Mouse (Mus musculus) forebrain, embryonic 10.5 days (tissue): ENCODE data around the gene Egfem1. TPM values are rescaled to one million over a fixed set of nuclear protein-coding genes. Genes with fewer than 3 reads are reported as not detected.
A peak's percentile ranks its signal among the peaks of the same experiment; 100 is the strongest.

Experiments
- DNase-seq: peaks from one replicate; pipeline ENCODE4 v3.0.0-alpha.2; 2017; ENCODE audit warnings: low spot score; ENCODE audit errors: extremely low spot score
- H3K27ac ChIP-seq: fragments of 300-500 bp; sonication (generic); 2 replicates; pipeline ENCODE4 v1.5.1; 2016; ENCODE audit warnings: mild to moderate bottlenecking
- H3K27me3 ChIP-seq: fragments of 300-500 bp; sonication (generic); 2 replicates; pipeline ENCODE4 v1.6.1; 2016; ENCODE audit warnings: mild to moderate bottlenecking; ENCODE audit not compliant: poor library complexity, severe bottlenecking
- H3K36me3 ChIP-seq: fragments of 300-500 bp; sonication (generic); replicated peaks from 2 replicates; pipeline ENCODE4 v1.6.1; 2016; ENCODE audit warnings: mild to moderate bottlenecking, moderate library complexity
- H3K4me1 ChIP-seq: fragments of 300-500 bp; sonication (generic); 2 replicates; pipeline ENCODE4 v1.6.1; 2016
- H3K4me3 ChIP-seq: fragments of 300-500 bp; sonication (generic); 2 replicates; pipeline ENCODE4 v1.5.1; 2016; ENCODE audit warnings: mild to moderate bottlenecking, moderate library complexity
- H3K9me3 ChIP-seq: fragments of 300-500 bp; sonication (generic); 2 replicates; pipeline ENCODE4 v1.6.1; 2016; ENCODE audit warnings: mild to moderate bottlenecking, moderate library complexity
- WGBS: fragments of 180-500 bp; shearing (Covaris S2); methylation state at CpG from one replicate; pipeline ENCODE4 v1.1.7; 2016; 5-methylcytosine and 5-hydroxymethylcytosine counted together
- polyA plus RNA-seq: library from polyadenylated mRNA; unstranded; fragments of >200 nt; fragmentation: Nextera tagmentation; extraction: Ambion mirVana; gene quantifications from 2 replicates; pipeline ENCODE4 v1.2.1, GENCODE M21; 2016

Gene Egfem1
- polyA plus RNA-seq, 1 experiment from 2014 or later = 4.0 TPM

DNA sequence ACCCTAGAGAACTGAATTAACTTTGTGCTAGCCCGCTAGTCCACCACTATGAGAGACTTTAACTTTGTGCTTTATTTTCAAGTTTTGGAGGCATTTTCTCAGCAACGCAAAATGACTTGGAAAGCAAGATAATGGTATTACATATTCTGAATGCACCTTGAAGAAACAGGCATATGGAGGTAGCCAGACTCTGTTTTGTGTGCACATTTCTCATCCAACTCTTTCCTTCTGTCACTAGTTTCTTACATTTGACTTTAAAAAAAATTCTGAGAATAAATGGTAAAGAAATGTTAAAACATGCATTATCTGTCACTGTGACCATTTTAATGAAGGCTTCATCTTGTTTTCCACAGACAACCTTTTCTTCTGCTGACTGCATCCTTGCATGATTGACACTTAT, 339.8 kb downstream of the Egfem1 start:
- Histone ChIP-seq H3K27me3 (no peaks in the 10 kb centered on the region), H3K4me3 (no peak overlapping the region), H3K4me1 (peaks cover 4% of the 10 kb centered on the region), H3K9me3 (no peaks in the 10 kb centered on the region), H3K36me3 (no peaks in the 10 kb centered on the region), H3K27ac (no peak overlapping the region)
- DNase-seq = no peak
- 96% methylated on average over 2 of the region's 2 CpGs for WGBS

GRCm38 (mm10) chr3:29432109-29433091, 350.6 kb downstream of the Egfem1 start:
- H3K4me3 ChIP-seq = no peak overlapping the region
- no peaks in the 10 kb centered on the region for H3K36me3 ChIP-seq
- peaks cover 25% of the 10 kb centered on the region for H3K4me1 ChIP-seq
- 66% methylated on average over 10 of the region's 10 CpGs for WGBS
- DNase-seq = no peak
- peak overlapping the region; percentile 73 for H3K27ac ChIP-seq
- H3K27me3 ChIP-seq = no peaks in the 10 kb centered on the region
- H3K9me3 ChIP-seq = no peaks in the 10 kb centered on the region

DNA sequence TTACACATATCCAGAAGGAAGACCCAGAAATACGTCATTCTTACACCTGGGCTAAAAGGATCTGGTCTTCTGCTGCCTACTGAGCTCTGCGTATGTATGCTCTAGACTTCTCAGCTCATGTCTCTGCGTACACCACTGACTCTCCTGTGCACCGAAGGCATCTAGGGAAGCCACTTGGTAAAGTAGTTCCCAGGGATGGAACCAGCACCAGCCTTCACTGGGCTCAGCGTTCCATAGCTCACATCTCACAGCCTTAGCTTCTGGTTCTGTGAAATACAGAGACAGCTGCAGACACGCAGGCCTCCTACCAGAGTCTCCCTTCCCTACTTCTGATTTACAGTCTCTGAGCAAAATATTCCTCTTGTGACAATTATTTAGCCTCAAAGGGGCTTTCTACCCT, 361.2 kb downstream of the Egfem1 start:
- Histone ChIP-seq H3K4me1 (peaks cover 9% of the 10 kb centered on the region; the same call in 1 of the 2 replicates), H3K36me3 (no peaks in the 10 kb centered on the region), H3K4me3 (no peak overlapping the region), H3K9me3 (no peaks in the 10 kb centered on the region), H3K27ac (no peak overlapping the region), H3K27me3 (no peaks in the 10 kb centered on the region)
- DNase-seq = no peak
- WGBS = 93% methylated on average over 6 of the region's 6 CpGs

- WGBS = 85% methylated on average over 5 of the region's 5 CpGs
- H3K4me1 ChIP-seq = peaks cover 24% of the 10 kb centered on the region
- no peaks in the 10 kb centered on the region for H3K9me3 ChIP-seq
- H3K36me3 ChIP-seq = no peaks in the 10 kb centered on the region
- no peaks in the 10 kb centered on the region for H3K27me3 ChIP-seq
- no peak for DNase-seq
- H3K27ac ChIP-seq = no peak overlapping the region
- no peak overlapping the region for H3K4me3 ChIP-seq
Measured at GRCm38 (mm10) chr3:29444661-29445060, 362.8 kb downstream of the Egfem1 start.

GRCm38 (mm10) chr3:29446081-29446480, 364.3 kb downstream of the Egfem1 start:
- WGBS = 83% methylated on average over 3 of the region's 3 CpGs
- H3K9me3 ChIP-seq = no peaks in the 10 kb centered on the region
- no peak for DNase-seq
- H3K4me3 ChIP-seq = no peak overlapping the region
- H3K36me3 ChIP-seq = no peaks in the 10 kb centered on the region
- no peaks in the 10 kb centered on the region for H3K27me3 ChIP-seq
- no peak overlapping the region for H3K27ac ChIP-seq
- peaks cover 24% of the 10 kb centered on the region for H3K4me1 ChIP-seq

DNA sequence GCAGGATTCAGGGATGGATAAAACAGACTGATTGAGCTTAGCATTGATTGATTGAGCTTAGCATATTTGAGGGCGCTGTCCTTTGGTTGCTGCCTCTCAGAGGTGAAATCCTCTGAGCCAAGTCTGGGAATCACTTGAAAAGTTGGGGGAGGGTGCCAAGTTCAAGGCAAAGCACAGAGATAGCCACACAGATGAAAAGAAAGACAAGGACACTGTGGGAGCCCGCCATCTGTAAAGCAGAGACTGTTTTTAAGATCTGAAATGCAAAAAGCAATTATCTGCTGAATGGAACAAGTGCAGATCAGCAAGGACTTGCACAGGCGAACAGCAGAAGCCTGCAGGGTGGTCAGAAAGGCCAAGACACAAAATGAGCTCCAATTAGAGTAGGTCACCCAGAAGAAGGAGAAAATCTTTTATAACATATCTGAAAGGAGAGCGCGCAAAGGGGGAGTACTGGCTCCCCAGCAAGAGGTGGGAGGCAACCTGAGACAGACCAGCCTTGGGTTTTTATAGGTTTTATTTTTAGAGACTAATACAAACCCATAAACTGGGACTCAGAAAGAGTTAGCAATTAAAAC, 367.1 kb downstream of the Egfem1 start:
- 50% methylated on average over 5 of the region's 5 CpGs for WGBS
- DNase-seq = no peak
- Histone ChIP-seq H3K4me1 (peaks cover 24% of the 10 kb centered on the region), H3K27me3 (no peaks in the 10 kb centered on the region), H3K36me3 (no peaks in the 10 kb centered on the region), H3K4me3 (no peak overlapping the region), H3K27ac (peak overlapping the region; percentile 0; the same call in 1 of the 2 replicates), H3K9me3 (no peaks in the 10 kb centered on the region)

DNA sequence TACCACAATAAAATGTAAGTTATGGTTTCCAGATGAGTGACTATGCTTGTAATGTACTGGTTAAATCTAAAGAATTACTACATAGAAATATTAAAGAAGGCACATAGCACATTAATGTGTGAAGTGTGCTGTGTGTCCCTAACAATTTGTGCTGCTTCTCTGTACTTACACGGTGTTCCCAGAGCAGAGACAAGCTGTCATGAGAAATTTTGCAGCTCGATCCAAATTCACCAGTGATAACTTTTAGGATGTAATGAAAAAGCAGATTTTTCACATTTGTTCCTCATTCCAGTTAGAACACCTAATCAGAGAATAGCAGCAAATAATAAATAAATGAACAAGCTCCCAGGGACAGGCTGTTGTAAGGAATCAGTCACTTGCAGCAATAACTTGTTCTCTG, 416.4 kb downstream of the Egfem1 start:
- H3K4me1 ChIP-seq = peaks cover 12% of the 10 kb centered on the region
- H3K9me3 ChIP-seq = no peaks in the 10 kb centered on the region
- no peak for DNase-seq
- no peaks in the 10 kb centered on the region for H3K27me3 ChIP-seq
- no peak overlapping the region for H3K4me3 ChIP-seq
- H3K27ac ChIP-seq = no peak overlapping the region
- no peaks in the 10 kb centered on the region for H3K36me3 ChIP-seq
- 91% methylated on average over 2 of the region's 2 CpGs for WGBS

DNA sequence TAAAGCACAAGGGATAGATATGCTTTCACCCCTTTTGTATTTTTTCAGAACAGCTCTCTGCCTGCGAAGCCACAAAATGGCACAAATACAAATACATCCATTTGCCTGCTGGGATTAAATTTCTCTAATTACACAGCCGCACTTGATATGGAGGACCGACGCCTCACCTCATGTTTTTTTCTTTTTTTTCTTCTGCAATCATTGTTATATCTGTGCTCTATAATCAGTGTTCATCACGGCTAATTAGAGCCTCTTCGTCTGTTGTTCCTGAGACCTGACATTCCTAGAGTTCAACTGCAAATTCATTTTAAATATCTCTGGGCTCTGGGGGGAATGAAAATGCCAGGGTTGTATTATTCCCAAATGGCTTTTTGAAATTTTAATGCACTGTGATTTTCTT, 417.4 kb downstream of the Egfem1 start:
- Histone ChIP-seq H3K27me3 (no peaks in the 10 kb centered on the region), H3K27ac (no peak overlapping the region), H3K4me3 (no peak overlapping the region), H3K9me3 (no peaks in the 10 kb centered on the region), H3K36me3 (no peaks in the 10 kb centered on the region), H3K4me1 (peaks cover 12% of the 10 kb centered on the region)
- WGBS = 71% methylated on average over 6 of the region's 6 CpGs
- DNase-seq = no peak

DNA sequence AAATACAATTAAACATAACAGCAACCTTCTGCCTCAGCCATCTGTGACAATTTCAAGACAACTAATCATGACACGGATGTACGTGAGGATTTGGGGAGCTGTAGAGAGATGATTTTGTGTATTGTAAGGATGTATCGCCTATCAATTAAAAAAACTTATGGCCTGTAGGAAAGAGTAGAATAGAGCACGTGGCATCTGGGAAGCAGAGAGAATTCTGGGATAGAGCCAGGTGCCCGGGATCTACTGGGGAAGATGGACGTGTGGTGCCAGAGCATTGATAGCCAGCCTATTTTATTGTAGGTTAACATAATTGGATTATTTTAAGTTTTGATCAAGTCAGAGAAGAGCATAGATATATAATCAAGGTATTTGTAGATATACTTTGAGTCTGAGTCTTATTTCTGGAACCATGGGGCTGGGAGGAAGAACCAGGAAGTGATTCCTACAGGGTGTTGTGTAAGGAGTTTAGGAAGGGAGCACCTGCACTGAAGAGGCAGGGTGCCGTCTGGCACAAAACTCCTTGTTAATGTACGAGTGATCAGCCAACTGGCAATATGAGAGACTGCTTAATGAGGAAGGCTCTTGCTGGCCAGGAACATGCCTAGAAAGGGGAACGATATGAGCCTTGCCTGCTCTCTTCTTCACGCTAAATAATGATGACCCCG, 443.6 kb downstream of the Egfem1 start:
- WGBS = 92% methylated on average over 11 of the region's 11 CpGs

GRCm38 (mm10) chr3:29525963-29526301, 444.1 kb downstream of the Egfem1 start:
- Histone ChIP-seq H3K4me1 (peaks cover 7% of the 10 kb centered on the region), H3K27me3 (no peaks in the 10 kb centered on the region)
- 93% methylated on average over 12 of the region's 12 CpGs for WGBS

More for the DNA sequence above, 443.6 kb downstream of the Egfem1 start:
- Histone ChIP-seq H3K9me3 (no peaks in the 10 kb centered on the region), H3K27ac (no peak overlapping the region), H3K4me3 (no peak overlapping the region), H3K4me1 (peaks cover 6% of the 10 kb centered on the region), H3K36me3 (no peaks in the 10 kb centered on the region), H3K27me3 (no peaks in the 10 kb centered on the region)
- DNase-seq = no peak

GRCm38 (mm10) chr3:29539211-29539610, 457.4 kb downstream of the Egfem1 start:
- H3K4me3 ChIP-seq = no peak overlapping the region
- 80% methylated on average over 2 of the region's 2 CpGs for WGBS

More at GRCm38 (mm10) chr3:29525963-29526301, 444.1 kb downstream of the Egfem1 start:
- Histone ChIP-seq H3K4me3 (no peak overlapping the region), H3K27ac (no peak overlapping the region), H3K9me3 (no peaks in the 10 kb centered on the region), H3K36me3 (no peaks in the 10 kb centered on the region)
- DNase-seq = no peak

DNA sequence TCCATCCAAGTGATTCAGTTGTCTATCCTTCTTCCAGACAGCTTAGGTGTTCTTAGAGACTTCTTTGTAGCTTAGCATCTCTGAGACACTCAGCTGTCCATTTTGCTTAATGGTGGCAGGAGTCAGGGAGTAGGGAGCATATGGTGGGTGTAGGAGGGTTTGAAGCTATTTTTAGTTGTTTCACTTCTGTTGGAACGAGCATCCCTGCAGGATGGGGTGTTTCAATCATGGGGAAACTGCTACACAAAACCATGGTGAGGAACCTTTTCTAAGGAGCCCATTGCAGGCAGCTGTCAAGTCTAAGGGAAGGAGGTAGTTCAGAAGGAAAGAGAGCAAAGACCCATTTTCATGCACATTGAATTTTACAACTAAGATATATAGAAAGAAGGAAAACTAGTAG, 458.1 kb downstream of the Egfem1 start:
- H3K9me3 ChIP-seq = no peaks in the 10 kb centered on the region
- H3K4me3 ChIP-seq = no peak overlapping the region
- H3K4me1 ChIP-seq = peaks cover 40% of the 10 kb centered on the region
- H3K27ac ChIP-seq = peak overlapping the region; percentile 62
- no peaks in the 10 kb centered on the region for H3K36me3 ChIP-seq
- 71% methylated on average over 1 of the region's 1 CpGs for WGBS
- H3K27me3 ChIP-seq = no peaks in the 10 kb centered on the region
- no peak for DNase-seq

More at GRCm38 (mm10) chr3:29539211-29539610, 457.4 kb downstream of the Egfem1 start:
- no peak for DNase-seq
- Histone ChIP-seq H3K36me3 (no peaks in the 10 kb centered on the region), H3K9me3 (no peaks in the 10 kb centered on the region), H3K4me1 (peaks cover 40% of the 10 kb centered on the region), H3K27me3 (no peaks in the 10 kb centered on the region), H3K27ac (0 out of 2 replicates have a peak overlapping the region, but pooled peaks have one; percentile 62)
